Mouse (Mus musculus) megakaryocyte, embryonic 14.5 days (primary cell): ENCODE results near the gene Grm7.

Experiments
- FLI1 ChIP-seq: IDR thresholded peaks from 2 replicates; pipeline ENCODE4 v1.6.1; 2012; ENCODE audit warnings: low read length, inconsistent platforms, mixed read lengths
- GATA1 ChIP-seq: IDR thresholded peaks from 3 replicates; pipeline ENCODE4 v1.6.1; 2012; ENCODE audit warnings: mixed read lengths, low read length, inconsistent platforms, borderline replicate concordance

DNA sequence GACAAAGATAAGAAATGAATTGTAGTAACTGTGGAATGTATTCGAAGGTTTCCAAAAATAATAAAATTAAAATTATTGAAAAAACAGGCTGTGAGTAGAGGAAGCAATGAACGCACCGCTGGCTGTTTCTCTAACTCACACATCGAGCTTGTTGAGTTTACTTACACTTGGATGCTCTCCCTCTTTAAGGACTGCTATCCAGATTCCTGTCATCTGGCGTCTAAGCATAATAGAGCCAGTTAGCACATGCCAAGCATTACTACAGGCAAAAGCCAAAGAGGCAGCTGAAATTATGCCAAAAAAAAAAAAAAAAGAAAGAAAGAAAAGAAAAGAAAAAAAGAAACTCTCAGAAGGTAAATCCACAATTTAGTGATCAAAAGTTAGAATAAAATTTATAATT lies 609.8 kb downstream of the Grm7 start:
- TF ChIP-seq GATA1: no peak
- TF ChIP-seq FLI1: no peak
